Mouse (Mus musculus) thymus, adult 2 months (tissue): ENCODE data around the gene Hbb-bh1.
"Not testable (repeated sequence)": the region's sequence is repeated elsewhere in the genome, so short reads cannot be mapped to it uniquely, and the experiment has no call there.

Experiments used
- CTCF ChIP-seq: fragments of 200-500 bp; IDR thresholded peaks from 2 replicates; pipeline ENCODE4 v1.5.1; 2012; ENCODE audit warnings: mild to moderate bottlenecking, control low read depth, low read length, moderate library complexity, borderline replicate concordance; ENCODE audit not compliant: control insufficient read depth, poor library complexity, insufficient read depth; ENCODE audit errors: extremely low read depth
- POLR2A ChIP-seq: fragments of 200-500 bp; IDR thresholded peaks from 2 replicates; pipeline ENCODE4 v1.6.1; 2012; ENCODE audit warnings: mild to moderate bottlenecking, low read length, control low read depth, moderate library complexity; ENCODE audit not compliant: control insufficient read depth, poor library complexity, insufficient read depth; ENCODE audit errors: extremely low read depth

- TF ChIP-seq CTCF, POLR2A: not testable (repeated sequence)
Measured at GRCm38 (mm10) chr7:103815085-103815484, 27.9 kb downstream of the Hbb-bh1 start.
